Mouse (Mus musculus) retina, adult 2 months (tissue): ENCODE measurements around the gene Rgs7bp.

Source experiments
- DNase-seq: peaks from one replicate; pipeline ENCODE4 v3.0.0-alpha.2; 2012; ENCODE audit warnings: low read depth, low spot score

Gene Rgs7bp

GRCm38 (mm10) chr13:105008891-105009290, 45.8 kb downstream of the Rgs7bp start:
- DNase-seq: no peak

- no peak for DNase-seq
Measured at GRCm38 (mm10) chr13:105002831-105003157, 51.9 kb downstream of the Rgs7bp start.

DNA sequence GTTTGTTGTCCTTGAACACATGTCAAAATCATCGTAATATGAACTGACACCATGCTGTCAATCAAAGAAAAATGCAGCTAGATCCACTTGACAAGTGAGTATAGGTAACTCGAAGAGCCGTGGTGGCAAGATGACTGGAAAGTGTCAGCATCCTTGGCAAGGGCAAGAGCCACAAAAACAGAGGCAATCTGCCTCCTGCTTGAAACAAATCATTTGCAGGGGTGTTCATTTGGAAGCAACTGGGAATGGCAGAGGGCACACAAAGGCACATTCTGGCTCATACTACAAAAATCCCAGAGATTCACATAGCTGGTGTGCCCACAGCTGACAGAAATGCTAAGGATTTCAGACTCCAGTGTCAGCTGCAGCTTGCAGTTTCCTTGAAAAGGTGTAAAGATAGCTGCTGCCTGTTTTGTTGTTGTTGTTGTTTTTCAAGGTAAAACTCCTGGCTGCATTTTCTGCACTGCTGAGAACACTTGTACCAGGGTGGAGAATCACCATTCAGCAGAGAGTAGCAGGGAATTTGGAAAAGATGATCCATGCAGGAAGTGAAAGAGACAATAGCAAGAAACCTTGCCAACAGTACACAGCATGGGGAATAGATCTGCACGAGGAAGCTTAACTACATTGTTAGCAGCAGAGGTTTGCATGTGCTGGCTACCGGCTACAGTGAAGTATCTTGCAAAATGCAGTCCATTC, 52.4 kb downstream of the Rgs7bp start:
- DNase-seq: no peak

DNA sequence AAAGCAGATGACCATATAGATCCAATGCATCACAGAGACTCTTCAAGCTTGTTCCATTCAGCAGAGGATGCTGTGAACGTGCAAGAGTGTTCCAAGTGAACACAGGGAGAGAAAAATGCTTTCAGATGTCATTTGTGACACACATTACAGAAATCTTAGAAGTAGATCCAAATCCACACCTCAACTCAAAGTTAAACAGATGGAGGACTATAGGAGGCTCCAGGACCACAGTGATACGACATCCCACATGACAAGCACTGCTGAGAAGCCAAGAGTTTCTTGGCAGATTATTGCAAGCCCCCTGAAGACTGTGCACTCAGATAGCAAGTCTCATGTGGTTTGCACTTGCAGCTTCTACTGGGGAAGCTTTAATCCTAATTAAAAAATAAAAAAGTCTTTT, 53.0 kb downstream of the Rgs7bp start:
- no peak for DNase-seq

- no peak for DNase-seq
Measured at GRCm38 (mm10) chr13:104988811-104989258, 65.9 kb downstream of the Rgs7bp start.

DNA sequence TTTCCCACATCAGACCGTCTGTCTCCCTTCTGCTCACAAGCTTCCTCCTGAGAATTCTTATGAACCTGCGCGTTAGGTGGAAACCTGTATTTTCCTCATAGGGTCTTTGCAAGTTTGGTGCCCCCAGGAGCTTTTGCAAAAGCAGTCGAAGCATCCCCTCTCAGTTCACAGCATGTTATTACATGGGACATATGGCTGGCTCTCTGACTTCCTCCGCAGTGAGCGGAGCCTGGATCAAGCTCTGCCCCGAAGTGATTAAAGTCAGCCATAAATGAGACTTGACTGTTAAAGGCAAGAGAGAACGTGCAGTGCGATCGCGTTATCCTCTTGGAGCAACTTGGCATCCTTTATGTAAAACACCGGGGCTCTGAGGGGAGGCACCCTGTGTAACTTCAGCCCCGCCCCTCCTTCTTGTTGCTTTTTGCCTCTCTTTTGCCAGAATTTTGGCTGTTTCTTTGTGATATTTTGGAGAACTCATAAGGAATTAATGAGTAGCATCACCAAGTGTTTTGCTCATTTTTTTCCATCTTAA, 66.7 kb downstream of the Rgs7bp start:
- DNase-seq: no peak

GRCm38 (mm10) chr13:104985691-104986090, 69.0 kb downstream of the Rgs7bp start:
- DNase-seq: no peak

DNA sequence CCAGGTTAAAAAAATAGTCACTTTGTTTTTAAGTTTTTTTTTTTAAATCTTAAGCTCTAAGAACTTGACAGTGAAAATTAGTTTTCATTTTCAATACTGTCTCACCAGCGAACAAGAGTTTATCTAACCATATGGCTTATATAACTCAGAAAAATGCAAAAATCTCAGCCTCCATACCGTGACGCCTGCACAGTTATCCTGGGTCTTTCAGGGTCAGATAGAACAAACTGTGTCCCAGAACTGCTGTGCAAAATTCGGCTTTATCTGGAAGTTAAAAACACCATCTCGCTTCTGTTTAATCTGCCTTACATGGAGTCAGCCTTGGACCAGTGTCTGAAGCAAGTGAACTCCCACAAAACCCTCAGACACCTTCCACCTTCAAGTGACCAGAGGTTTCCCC, 70.7 kb downstream of the Rgs7bp start:
- no peak for DNase-seq

GRCm38 (mm10) chr13:104982781-104983353, 71.9 kb downstream of the Rgs7bp start:
- DNase-seq: no peak

DNA sequence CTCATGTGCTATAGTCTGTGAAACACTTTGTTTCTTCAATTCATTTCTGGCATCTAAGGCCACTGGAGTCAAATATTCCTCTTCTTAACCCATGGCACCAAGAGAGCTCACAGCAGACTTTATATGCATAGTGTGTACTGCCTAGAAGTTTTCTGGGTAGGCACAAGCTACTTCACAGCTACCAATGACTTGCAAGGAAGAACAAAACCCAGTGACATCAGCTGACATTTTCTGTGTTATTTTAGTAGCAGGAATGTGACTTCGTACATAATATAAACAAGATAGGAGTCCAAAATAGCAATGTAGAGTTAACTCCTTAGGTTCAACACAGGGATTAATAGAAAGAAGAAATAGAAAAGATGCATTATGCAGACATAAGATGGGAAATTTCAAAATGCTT, 76.6 kb downstream of the Rgs7bp start:
- no peak for DNase-seq

- no peak for DNase-seq
Measured at GRCm38 (mm10) chr13:104967486-104967885, 87.2 kb downstream of the Rgs7bp start.

DNA sequence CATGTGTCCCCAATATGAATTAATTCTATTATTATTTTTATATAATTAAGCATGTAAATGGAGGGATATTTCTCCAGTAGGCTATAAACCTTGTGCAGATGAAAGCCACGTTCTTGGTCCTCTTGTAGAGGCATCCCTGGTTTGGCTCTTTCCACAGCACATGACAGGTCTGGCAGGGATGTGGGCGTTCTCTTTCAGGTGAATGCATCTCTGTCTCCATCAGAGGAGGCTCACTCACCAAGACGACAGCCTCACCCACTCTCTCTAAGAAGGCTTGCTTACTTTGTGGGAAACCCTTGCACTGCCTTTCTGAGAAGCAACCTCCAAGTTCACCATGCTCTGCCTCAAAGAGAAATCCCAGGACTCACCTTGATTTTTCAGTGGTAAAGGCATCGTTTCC, 91.0 kb downstream of the Rgs7bp start:
- no peak for DNase-seq

DNA sequence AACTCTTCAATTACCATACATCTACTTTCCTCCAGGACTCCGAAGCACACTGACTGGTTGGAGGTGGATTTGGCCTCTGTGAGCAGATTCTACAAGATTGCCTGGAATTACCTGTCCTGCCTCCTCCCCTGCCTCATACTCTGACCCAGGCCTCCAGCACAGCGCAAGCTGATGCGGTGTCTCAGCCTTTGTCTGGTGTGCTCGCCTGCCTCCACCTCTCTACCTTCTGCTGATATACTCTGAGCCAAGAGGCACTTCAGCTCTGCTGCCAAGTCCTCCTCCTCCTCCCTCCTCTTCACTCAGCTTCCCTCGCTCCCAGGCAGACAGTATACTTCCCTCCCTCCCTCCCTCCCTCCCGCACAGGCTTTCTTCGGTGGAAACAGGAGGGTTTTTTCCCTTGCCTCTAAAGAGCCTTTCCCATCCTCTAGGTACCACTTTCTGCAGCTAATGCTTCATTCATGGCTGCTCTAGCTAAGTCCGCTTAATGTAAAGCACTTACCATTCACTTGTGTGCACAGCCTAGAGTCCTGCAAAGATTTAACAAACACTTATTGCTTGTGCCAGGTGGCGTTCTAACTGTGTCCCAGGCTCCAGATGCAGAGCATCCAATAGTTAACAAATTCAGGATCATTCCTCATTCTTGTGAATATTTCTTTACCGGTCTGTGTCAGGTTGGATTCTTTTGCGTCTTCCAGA, 91.9 kb downstream of the Rgs7bp start:
- DNase-seq: no peak

DNA sequence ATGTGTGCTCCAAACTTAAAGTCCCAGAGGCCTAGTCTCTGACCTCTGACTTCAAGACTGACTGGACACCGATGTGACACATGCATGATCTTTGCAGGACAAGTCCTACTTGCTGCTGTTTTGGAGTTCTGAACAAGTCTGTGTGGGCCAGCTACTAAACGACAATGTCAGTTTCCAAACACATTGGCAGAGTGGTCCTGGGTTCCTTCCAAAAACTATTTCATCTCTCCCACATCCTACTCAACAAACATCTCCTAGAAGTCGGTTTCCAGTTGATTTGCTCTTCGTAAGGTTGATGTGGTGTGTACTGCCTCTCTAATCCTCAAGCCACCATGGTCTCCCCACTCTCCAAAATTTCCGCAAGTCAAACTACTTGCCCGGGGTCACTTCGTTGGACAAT, 92.6 kb downstream of the Rgs7bp start:
- no peak for DNase-seq

GRCm38 (mm10) chr13:104960951-104961715, 93.6 kb downstream of the Rgs7bp start:
- DNase-seq: no peak

DNA sequence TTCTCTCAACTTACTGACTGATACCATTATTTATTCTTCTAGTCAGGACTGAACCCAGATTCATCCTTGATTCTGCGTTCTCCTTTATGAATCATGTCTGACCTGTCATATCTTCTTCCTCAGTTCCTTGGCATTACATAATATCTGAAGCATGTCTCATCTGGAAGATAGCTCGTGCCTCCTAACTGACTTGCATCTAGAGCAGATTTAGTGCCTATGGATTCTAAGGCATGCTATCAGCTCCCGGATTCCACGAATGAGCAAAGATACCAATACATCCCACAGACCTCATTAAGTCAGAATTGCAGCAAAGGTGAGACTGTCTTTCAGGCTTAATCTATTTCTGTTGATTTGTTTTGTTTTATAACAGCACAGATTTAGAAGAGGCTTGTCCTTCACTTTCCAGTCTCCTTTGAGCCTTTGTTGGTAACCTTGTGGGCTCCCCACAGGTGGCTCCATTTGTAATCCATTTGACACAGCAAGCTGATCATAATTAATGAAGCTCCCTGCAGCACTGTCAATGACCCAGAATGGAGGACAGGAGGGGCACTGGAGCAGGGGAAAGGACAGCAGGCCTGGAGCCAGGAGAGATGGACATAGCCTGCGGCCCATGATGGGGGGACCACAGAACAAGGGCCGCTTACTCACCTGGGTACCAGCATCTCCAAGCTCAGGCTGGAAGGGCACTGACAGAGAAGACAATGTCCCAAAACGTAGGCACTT, 94.4 kb downstream of the Rgs7bp start:
- no peak for DNase-seq

DNA sequence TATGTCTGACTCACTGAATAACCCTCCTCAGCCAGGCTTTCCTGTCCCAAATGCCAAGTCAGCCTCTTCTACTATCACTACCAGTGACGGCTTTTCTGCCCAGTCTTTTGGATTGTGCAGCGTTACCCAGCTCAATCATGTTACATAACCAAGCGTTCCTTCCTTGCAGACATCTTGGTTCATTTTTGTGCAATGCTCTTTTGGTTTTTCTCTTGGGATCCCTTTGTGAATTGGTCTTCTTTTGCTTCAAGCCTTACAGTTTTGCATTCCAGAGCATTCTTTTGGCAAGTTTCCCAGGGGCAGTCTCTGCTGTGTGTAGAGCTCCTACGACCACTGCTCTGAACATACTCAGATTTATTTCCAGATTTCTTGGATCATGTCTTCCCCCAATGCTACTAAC, 95.0 kb downstream of the Rgs7bp start:
- no peak for DNase-seq

DNA sequence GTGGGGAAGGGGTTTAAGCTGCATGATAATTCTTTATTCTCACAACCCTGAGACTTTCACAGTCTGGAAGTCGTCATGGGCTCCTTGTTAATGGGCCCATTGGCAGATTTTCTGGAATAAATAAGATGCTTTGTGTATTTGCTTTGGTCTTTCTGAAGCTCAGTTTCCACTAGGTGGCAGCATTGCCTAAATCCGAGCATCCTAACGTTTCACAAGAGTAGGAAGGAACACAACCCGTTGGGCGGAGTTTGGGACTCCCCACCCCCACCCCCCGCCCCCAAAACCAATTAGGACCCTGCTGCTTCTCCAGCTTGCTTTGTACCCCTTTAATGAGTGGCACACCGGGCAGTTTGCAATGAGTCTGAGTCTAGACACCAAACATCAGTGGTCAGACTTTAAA, 106.8 kb downstream of the Rgs7bp start:
- DNase-seq: peak; percentile 56

GRCm38 (mm10) chr13:104940483-104940882, 114.2 kb downstream of the Rgs7bp start:
- no peak for DNase-seq

GRCm38 (mm10) chr13:104939856-104940255, 114.9 kb downstream of the Rgs7bp start:
- peak; percentile 36 for DNase-seq

GRCm38 (mm10) chr13:104938966-104939593, 115.7 kb downstream of the Rgs7bp start:
- DNase-seq: no peak
